Mouse (Mus musculus) thymus, adult 2 months (tissue): ENCODE data around the gene Gigyf2.

Source experiments
- CTCF ChIP-seq: fragments of 200-500 bp; IDR thresholded peaks from 2 replicates; pipeline ENCODE4 v1.5.1; 2012; ENCODE audit warnings: mild to moderate bottlenecking, control low read depth, low read length, moderate library complexity, borderline replicate concordance; ENCODE audit not compliant: control insufficient read depth, poor library complexity, insufficient read depth; ENCODE audit errors: extremely low read depth
- POLR2A ChIP-seq: fragments of 200-500 bp; IDR thresholded peaks from 2 replicates; pipeline ENCODE4 v1.6.1; 2012; ENCODE audit warnings: mild to moderate bottlenecking, low read length, control low read depth, moderate library complexity; ENCODE audit not compliant: control insufficient read depth, poor library complexity, insufficient read depth; ENCODE audit errors: extremely low read depth

- TF ChIP-seq CTCF (no peak), POLR2A (no peak)
These were observed 26.2 kb upstream of the Gigyf2 start for GRCm38 (mm10) chr1:87300360-87301286.
